Mouse (Mus musculus) CH12.LX (cell line): ENCODE measurements around the gene Lrrfip1.

ENCODE experiments used
- CTCF ChIP-seq, 2 experiments: IDR thresholded peaks in 1 of 2; conservative IDR thresholded peaks in 1 of 2; 2 replicates each; pipeline ENCODE4 v1.5.1; 2011 to 2012; ENCODE audit warnings: low read depth in 2 of 2, low read length in 2 of 2, improper control_type of control experiment in 1 of 2, inconsistent platforms in 1 of 2, mild to moderate bottlenecking in 1 of 2, moderate library complexity in 1 of 2
- EP300 ChIP-seq: IDR thresholded peaks from 2 replicates; pipeline ENCODE4 v1.6.1; 2011; ENCODE audit warnings: low read length, improper control_type of control experiment
- KAT2A ChIP-seq: IDR thresholded peaks from 2 replicates; pipeline ENCODE4 v1.6.1; 2012; ENCODE audit warnings: low read length, improper control_type of control experiment, inconsistent platforms; ENCODE audit not compliant: insufficient replicate concordance
- POLR2A ChIP-seq: IDR thresholded peaks from 2 replicates; pipeline ENCODE4 v1.6.1; 2011; ENCODE audit warnings: low read depth, mild to moderate bottlenecking, improper control_type of control experiment, low read length
- SIN3A ChIP-seq: IDR thresholded peaks from 2 replicates; pipeline ENCODE4 v1.6.1; 2012; ENCODE audit warnings: low read length, improper control_type of control experiment, inconsistent platforms

- TF ChIP-seq SIN3A (no peak), CTCF (conservative IDR thresholded peaks at IDR 0.05 in 1 of 2, IDR thresholded peaks at IDR 0.05 in 1 of 2; ENCODE audit: low read depth in 2 of 2, low read length in 2 of 2) (no peak), EP300 (no peak), POLR2A (no peak), KAT2A (no peak)
Observed at GRCm38 (mm10) chr1:91123466-91123865, 124.9 kb downstream of the Lrrfip1 start.
